Mouse (Mus musculus) thymus, postnatal 0 days (tissue): ENCODE results near the gene Efemp2. TPM values are rescaled to one million over a fixed set of nuclear protein-coding genes. Genes with fewer than 3 reads are reported as not detected.

Experiments used
- DNase-seq: peaks from one replicate; pipeline ENCODE4 v3.0.0-alpha.2; 2015; ENCODE audit warnings: low spot score
- polyA plus RNA-seq: library from polyadenylated mRNA; unstranded; fragments of >200 nt; fragmentation: Nextera tagmentation; extraction: Ambion mirVana; gene quantifications from 2 replicates; pipeline ENCODE4 v1.2.1, GENCODE M21; 2015

Gene Efemp2
- polyA plus RNA-seq, 1 experiment from 2014 or later: 27.9 TPM

DNA sequence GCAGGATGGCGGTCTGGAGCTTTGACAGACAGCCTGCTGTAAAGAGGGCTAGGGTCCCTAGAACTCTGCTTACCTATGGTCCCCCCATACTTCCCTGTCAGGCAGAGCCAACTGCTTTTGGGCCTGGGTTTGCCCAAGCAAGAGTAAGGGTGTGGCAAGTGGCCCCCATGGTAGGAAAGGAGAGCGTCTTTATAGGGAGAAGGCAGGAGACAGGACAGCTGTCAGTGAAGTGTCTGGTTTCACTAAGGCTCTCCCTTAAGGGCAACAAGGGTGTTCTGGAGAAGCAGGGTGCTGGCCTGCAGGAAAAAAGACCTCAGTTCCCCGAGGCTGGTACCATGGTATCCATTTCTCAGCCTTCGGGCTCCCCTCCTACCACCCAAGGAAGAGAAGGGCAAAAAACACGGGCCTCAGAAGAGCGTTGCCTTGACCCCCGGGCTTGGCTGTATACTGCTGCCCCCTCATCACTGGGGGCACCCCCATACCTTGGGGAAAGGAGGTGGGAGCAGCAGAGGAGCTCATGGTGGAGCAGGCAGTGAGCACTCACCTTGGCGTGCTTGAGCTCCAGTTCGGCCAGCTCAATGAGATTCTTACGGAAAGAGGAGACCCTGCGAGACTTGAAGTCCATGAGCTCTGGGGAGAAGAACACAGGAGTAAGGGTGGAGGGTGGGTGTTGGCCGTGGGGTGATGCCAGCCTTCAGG, 21.7 kb downstream of the Efemp2 start:
- DNase-seq: no peak

DNA sequence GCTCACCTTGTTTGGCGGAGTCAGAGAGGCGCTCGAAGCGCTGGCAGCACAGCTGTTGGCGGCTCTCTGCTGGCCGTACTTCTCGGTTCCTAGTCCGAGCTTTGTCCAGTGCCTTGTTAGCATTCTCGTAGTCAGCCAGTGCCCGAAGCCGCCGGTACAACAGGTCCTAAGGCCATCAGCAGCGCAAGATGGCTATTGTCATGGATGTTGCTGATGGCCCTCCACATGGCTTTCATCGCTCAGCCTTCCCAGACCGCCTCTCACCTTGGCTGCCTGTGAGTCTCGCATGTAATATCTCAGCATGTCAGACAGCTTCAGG, 22.3 kb downstream of the Efemp2 start:
- no peak for DNase-seq

DNA sequence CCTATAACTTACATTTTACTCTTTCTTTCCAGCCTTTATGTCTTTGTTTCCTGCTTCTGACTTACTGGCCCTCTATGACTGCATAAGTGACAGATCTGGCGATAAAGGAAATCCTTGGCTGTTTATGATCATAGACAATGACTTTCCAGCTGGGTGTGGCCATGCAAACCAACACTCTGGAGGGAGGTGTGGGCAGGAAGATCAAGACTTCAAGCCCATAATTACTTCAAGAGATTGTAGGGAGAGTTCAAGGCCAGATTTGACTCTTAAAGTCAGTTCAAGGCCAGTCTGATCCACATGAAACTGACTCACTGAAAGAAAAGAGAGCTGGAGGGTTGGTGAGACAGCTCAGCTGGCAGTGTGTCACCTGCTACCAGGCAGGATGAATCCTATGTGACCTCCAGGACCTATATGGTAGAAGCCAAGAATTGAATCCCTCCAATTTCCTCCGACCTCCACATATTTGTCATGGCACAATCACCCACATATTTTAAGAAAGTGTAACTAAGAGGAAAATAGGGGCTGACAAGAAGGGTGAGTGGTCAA, 26.6 kb downstream of the Efemp2 start:
- no peak for DNase-seq

DNA sequence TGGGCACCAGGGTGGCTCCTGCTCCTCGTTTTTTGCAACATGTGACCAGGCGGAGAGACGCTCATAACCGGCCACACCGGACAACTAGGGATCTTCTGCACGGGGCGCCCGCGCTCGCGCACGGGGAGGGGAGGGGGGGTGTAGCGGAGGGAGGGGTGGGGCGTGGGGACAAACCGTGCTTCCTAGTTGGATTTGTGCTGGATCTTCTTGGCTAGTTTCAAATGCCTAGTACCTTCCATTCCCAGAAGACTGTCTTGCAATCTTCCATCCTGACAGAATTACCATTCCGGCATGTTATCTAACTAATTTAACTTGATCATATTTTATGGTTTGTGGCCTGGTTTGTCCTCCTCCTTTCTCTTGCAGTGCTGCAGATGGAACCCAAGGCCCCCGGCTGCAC, 29.9 kb downstream of the Efemp2 start, which contains the start of gene 1700020D05Rik:
Gene 1700020D05Rik (minus strand): TSS at position 101 of the 400 bp plus-strand sequence.
- no peak for DNase-seq

DNA sequence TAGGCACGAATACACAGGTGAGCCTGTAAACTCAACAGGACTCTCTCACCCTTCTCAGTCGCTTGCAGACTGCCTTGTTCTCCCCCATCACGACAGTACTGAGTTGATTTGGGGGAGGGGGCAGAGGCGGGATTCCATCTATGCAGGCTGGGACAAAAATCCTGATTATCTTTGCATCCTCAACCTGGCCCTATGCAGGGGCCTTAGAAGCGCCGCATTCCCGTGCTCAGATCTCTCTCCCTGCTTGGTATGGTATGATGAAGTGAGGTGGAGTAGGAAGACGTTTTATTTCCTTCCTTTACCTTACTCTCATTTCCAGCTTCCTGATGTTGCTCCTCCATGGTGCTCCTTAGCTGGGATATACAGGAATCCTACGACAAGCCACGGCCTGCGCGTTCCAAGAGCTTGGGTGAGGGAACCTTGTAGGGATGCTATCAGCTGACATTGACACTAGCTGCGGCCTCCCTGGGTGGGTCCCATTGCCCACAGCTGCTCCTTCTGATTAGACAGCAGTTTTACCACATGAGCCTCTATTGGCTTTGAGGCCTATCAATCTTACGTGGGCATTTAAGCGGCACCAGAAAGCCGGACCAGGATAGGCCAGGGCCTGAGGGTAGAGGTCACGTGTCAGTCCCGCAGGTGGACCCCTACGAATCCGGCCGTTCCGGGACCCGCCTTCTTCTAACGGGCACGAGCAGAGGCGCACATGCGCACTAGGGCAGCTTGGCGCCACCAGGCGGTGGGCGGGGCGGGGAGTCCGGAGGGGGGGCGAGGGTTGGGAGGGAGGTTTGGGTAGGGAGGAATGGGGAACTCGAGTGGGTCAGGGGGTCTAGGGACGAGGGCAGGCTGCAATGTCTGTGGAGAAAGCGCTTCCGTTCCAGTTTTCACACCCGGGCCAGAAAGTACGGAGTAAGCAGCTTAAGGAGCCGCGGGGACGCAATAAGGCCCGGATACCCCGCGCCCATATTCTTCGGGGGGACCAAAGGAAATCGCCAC, 36.6 kb downstream of the Efemp2 start, which contains the start of gene Snx32:
Gene Snx32 (minus strand): TSS at position 508 of the 996 bp plus-strand sequence.
- peak; percentile 98 for DNase-seq

DNA sequence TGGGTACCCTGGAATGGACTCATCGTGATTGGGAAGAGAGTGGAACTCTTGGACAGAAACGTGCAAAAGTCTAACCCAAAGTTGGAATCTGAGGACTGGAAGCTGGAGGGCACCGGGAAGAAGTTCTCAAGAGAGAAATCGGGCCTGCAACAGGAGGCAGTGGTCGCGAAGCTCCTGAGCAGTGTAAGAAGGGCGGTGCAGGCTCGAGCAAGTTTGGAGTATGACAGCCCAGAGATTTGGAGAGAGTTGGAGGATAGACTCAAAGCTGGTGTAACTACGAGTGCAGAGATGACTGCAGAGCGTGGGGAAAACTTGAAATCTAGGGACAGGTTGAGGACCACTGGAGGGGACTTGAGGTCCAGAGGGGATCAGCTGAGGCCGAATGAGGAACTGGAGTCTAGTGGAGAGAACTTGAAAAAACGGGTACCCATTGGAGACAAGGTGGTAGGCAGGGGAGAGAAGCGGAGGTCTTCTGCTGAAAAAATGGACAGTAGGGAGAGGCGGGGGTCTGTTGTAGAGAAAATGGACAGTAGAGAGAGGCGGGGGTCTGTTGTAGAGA, 37.4 kb downstream of the Efemp2 start:
- DNase-seq: no peak

DNA sequence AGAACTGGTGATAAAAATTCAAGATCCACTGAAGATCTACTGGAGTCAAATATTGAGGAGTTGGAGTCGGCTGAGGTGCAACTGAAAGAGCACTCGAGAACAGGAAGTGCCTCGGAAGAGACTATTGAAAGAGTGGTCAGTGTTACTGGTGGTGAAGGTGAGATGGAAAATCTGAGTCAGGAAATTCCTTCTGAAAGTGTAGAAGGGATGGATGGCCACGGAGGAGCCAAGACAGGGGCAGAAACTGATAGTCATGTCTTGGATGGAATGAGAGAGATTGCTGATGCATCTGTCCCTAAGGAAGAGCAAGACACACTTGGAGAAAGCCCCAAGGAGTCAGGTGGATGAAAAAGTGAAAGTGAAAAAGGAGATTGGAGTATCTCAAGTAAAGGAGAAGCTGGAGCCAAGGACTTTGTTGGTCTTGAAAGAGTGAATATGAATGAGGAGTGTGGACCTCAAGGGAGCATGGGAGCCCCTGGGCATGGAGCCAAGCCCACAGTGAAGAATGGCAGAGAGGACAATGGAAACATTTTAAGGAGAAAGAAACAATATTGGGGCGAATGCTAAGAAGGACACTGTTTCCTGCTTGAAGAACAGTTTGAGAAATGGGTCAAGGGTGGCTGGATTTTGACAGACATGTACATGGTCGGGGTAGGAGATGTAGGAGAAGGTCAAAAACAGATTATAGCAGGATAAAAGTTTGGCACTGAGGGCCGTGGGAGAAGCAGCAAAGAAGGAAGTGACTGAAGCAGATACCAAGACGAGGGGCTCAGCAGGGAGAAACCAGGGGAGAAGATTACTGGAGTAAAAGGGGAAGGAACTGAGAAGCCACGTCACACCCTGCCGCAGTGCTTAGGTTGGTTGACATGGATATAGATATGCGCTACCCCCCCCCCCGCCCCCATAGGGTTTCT, 38.6 kb downstream of the Efemp2 start:
- no peak for DNase-seq

DNA sequence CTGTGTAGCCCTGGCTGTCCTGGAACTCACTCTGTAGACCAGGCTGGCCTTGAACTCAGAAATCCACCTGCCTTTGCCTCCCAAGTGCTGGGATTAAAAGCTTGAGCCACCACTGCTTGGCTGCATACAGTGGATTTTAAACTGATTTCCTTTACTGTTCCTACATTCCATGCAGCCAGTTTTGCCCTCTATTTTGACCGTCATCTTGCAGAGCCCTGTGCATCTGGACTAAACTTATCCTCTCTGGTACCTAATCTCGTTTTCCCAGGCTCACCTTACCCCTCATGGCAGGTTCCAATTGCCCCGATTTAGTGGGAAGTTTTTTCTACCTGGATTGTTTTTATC, 39.2 kb downstream of the Efemp2 start:
- no peak for DNase-seq

DNA sequence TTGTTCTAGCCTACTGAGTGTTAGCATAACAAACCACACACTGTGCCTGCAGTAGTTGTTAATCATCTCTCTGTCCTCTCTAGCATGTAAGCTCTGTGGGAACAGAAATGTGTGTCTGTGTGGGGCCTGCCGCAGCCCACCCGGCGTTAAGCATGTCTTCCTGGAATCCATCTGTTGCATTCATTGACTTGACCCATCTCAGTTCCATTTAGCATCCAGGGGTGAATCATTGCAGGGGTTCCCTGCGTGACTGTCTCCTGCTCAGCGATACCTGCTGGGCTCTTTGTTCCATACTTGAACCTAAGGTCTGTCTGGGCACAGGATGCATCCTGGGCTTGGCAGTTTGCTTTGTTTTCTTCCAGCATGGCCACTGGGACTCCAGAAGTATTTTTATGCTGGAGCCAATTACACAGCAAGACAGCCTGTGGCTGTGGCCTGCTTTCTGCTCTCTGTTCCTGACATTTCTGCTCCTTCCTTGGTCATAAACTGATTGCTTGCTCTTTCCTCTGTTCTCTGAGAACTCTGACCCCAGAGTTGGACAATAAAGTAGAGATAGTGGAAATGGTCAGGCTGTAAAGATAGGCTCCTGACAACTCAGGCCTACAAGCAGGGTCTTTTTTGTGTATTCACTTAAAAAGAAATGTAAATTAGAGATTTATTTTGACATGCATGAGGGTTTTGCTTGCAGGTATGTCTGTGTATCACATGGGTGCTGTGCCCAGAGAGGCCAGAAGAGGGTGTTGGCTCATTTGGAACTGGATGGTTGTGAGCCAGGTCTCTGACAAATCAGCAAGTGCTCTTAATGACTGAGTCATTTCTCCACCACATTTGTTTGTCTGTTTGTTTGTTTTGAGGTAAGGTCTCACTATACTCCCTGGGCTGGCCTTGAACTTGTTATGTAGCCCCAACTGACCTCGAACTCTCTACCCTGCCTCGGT, 42.4 kb downstream of the Efemp2 start:
- DNase-seq: no peak

DNA sequence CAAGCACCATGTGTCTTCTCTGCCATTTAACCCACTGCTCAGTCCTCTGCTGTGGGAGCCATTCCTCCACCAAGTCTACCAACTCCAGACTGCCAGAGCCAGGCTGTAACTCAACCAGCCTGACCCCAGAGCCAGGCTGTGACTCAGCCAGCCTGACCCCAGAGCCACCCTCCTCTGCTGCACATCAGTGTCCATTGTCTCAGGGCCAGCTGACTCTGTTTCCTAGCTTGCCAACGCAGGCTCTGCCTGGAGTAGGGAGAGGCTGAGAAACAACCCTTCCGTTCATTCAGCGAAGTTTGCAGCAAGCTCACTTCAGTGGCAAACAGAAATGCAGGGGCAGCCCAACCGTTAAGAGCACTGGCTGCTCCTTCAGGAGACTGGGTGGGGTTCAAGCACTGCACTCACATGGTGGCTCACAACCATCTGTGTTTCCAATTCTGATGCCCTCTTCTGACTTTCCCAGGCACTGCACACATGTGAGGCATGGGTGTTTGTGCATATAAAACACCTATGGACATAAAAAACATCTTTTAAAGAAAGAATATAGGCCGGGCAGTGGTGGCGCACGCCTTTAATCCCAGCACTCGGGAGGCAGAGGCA, 43.3 kb downstream of the Efemp2 start:
- DNase-seq: no peak

DNA sequence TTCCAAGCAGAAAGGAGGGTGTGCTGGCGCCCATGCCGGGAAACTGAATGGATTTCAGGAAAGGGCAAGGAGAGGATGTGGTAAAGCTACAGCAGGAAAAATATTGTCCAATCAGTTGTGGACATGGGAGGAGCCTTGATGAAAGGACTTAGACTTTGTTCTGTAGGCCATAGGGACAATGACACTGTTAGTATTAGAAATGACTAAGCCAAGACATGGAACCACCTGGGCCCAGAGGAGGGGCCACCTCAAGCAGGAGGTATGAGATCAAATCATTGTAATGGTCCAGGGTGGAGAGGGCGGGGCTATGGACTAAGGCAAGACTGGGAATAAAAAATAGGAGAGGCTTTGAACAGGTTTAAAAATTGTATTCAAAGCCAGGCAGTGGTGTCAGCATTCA, 45.0 kb downstream of the Efemp2 start:
- no peak for DNase-seq

DNA sequence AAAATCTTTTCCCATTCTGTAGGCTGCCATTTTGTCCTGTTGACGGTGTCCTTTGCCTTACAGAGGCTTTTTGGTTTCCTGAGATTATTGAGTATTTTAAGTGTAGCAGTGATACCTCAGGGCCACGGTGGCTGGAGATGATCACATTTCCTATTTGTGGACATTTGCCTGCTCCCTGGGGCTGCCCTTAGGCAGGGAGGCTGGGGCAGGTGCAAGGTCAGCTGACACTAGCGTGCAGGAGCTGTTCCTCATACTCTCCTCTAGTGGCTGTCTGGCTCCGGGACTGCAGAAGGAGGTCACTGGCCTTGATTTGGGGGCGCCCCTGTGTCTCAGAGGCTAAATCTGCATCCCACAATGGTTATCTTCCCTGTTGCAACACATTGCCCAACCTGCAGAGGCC, 51.5 kb downstream of the Efemp2 start:
- no peak for DNase-seq

DNA sequence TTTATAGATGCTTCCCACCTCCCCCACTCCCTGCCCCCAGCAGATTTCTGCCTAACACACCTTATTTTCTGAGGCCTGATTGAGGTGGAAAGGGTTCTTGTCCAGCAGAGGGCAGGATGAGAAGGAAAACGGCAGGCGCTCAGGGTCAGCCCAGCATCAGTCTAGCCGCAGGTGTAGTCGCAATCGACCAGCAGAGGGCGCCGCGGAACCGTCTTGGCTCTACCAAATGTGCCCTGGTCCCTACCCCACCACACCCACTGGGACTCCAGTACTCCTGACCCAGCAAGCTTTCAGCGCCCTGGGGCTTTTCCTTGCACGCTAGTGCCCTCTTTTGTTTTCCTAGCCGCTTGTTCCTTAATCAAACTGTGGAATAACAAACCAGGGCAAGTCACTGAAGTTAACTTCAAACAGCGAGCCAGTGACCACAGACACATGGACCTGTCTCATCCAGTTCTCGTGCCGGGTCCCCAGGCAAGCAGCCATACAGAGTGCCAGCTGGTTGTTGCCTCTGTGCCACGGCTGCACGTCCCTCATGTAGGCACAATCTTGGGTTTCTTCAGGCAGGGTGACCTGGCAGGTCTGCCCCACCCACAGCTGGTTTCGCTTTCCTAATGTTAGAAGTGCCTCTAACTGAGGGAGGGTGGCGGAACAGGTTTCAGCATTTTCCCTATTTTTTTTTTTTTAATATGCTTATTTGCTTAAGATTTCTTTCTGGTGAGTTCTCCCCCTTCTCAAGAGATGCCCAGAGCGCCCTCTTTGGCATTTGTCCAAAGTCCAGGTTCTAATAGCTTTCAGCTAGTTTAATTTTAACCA, 55.8 kb downstream of the Efemp2 start:
- peak; percentile 88 for DNase-seq

DNA sequence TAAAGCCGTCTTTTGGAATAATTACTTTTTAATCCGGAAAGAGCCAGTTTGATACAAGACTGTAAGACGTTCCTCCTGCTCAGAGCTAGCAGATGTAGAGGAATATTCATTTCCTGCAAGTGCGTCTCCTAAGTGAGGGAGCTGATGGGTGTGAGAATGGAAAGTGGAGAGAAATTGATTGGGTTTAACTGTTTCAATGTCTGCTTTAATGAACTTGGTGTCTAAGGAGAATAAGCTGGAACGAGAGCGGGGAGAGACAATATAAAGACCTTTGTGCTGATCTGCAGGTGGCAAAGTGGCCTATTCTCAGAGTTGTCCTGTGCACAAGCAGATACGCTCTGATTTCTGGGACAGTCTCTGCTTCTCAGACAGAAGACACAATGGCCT, 56.4 kb downstream of the Efemp2 start:
- DNase-seq: no peak
